Comparison of ENCODE assay signal across 16 mouse cellular contexts in the genomic region with DNA sequence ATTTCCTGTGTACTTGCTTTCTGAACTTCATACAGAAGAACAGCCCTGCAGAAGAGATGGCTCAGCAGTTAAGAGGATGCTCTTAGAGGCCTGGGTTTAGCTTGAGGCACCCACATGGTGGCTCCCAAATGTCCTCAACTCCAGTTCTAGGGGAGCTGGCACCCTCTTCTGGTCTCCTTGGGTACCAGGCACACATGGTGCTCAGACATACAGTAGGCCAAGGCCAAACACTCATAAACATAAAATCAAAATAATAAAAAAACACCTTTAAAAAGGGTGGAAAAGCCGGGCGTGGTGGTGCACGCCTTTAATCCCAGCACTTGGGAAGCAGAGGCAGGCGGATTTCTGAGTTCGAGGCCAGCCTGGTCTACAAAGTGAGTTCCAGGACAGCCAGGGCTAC. TPM values are rescaled to one million over a fixed set of nuclear protein-coding genes. Genes with fewer than 3 reads are reported as not detected.
DNase-seq lines count a peak whose midpoint lies in the region; ATAC-seq and TF ChIP-seq lines count a peak whose summit lies in the region.
"Had no signal": no experiment of that assay in that cellular context is flagged by ENCODE, and none has a peak within 500 bp of the region (broad histone marks: within the 10 kb centered on the region; RNA-seq: fewer than 3 reads in every experiment).

No protein-coding gene starts in this region.

- ATAC-seq in midbrain, embryonic 16.5 days = no peak
- no peak for ATAC-seq in forebrain, embryonic 14.5 days

- no peak overlapping the region for H3K9ac ChIP-seq in midbrain, embryonic 16.5 days (ENCODE audit: low read depth, low read length)
- H3K9ac ChIP-seq in forebrain, embryonic 14.5 days (ENCODE audit: low read length) = 0 out of 2 replicates have a peak overlapping the region, but pooled peaks have one; percentile 13
- H3K9ac ChIP-seq: liver, embryonic 15.5 days had no signal

- peaks cover 30% of the 10 kb centered on the region for H3K36me3 ChIP-seq in midbrain, embryonic 10.5 days
- H3K36me3 ChIP-seq in midbrain, embryonic 16.5 days (ENCODE audit: control insufficient read depth, insufficient read depth, low read length) = no peaks in the 10 kb centered on the region
- no peaks in the 10 kb centered on the region for H3K36me3 ChIP-seq in forebrain, embryonic 14.5 days (ENCODE audit: control insufficient read depth, insufficient read depth, low read length)
- no peaks in the 10 kb centered on the region for H3K36me3 ChIP-seq in myocyte (ENCODE audit: control insufficient read depth, insufficient read depth)
- H3K36me3 ChIP-seq: liver, embryonic 15.5 days had no signal

- peaks cover 49% of the 10 kb centered on the region for H3K4me1 ChIP-seq in midbrain, embryonic 10.5 days
- H3K4me1 ChIP-seq in midbrain, embryonic 16.5 days (ENCODE audit: control insufficient read depth, insufficient read depth, low read length) = peaks cover 4% of the 10 kb centered on the region
- peaks cover 8% of the 10 kb centered on the region; the same call in 1 of the 2 replicates for H3K4me1 ChIP-seq in forebrain, embryonic 14.5 days (ENCODE audit: control insufficient read depth, insufficient read depth, low read length)

- peak overlapping the region; percentile 58 for H3K4me3 ChIP-seq in midbrain, embryonic 10.5 days
- H3K4me3 ChIP-seq in midbrain, embryonic 16.5 days (ENCODE audit: low read depth, low read length) = no peak overlapping the region
- peak overlapping the region; percentile 16; the same call in 1 of the 2 replicates for H3K4me3 ChIP-seq in forebrain, embryonic 14.5 days (ENCODE audit: low read depth, low read length)
- no peak overlapping the region for H3K4me3 ChIP-seq in myocyte
- H3K4me3 ChIP-seq: erythroblast, embryonic 14.5 days; liver, embryonic 15.5 days had no signal

- no peaks in the 10 kb centered on the region; the same call in 1 of the 2 replicates for H3K9me3 ChIP-seq in midbrain, embryonic 10.5 days (replicated peaks)
- H3K9me3 ChIP-seq in midbrain, embryonic 16.5 days (replicated peaks; ENCODE audit: control insufficient read depth, low read length, poor library complexity, severe bottlenecking) = no peaks in the 10 kb centered on the region
- H3K9me3 ChIP-seq in forebrain, embryonic 14.5 days (replicated peaks; ENCODE audit: control insufficient read depth, low read length) = no peaks in the 10 kb centered on the region
- H3K9me3 ChIP-seq: liver, embryonic 15.5 days had no signal

- no peak overlapping the region for H3K4me2 ChIP-seq in midbrain, embryonic 16.5 days (ENCODE audit: low read length)
- peak overlapping the region; percentile 58 for H3K4me2 ChIP-seq in forebrain, embryonic 14.5 days (ENCODE audit: low read length)
- H3K4me2 ChIP-seq in myocyte (ENCODE audit: low read depth) = peak overlapping the region; percentile 40
- H3K4me2 ChIP-seq: liver, embryonic 15.5 days had no signal

- WGBS in midbrain, embryonic 10.5 days = 77% methylated on average over 5 of the region's 5 CpGs
- 80% methylated on average over 5 of the region's 5 CpGs for WGBS in midbrain, embryonic 16.5 days
- WGBS in forebrain, embryonic 14.5 days = 83% methylated on average over 5 of the region's 5 CpGs

- peak overlapping the region; percentile 94 for H3K27ac ChIP-seq in midbrain, embryonic 10.5 days (replicated peaks)
- no peak overlapping the region for H3K27ac ChIP-seq in midbrain, embryonic 16.5 days (ENCODE audit: low read length)
- H3K27ac ChIP-seq in forebrain, embryonic 14.5 days (ENCODE audit: low read depth, low read length) = no peak overlapping the region
- H3K27ac ChIP-seq: liver, embryonic 15.5 days had no signal

- intact Hi-C loops in heart, postnatal 25 days (cut with DNase I) = no loop called here

- no peak for TF ChIP-seq POLR2A in myocyte (IDR thresholded peaks at IDR 0.05; ENCODE audit: insufficient read length, low read depth)

- no peak overlapping the region for H3ac ChIP-seq in myocyte (ENCODE audit: control insufficient read depth, insufficient read length)

- peak; percentile 73 for DNase-seq in heart, adult 11 months
- DNase-seq in heart, postnatal 25 days (ENCODE audit: low spot score) = no peak
- DNase-seq in midbrain, embryonic 10.5 days (ENCODE audit: low spot score) = no peak
- no peak for DNase-seq in forebrain, embryonic 14.5 days (ENCODE audit: low spot score)
- DNase-seq in spleen, postnatal 4 days (ENCODE audit: low spot score in 2 of 2) = no peak
- no peak for DNase-seq in embryo, embryonic 10.5 days (ENCODE audit: low spot score)
- DNase-seq: cerebellum, postnatal 36 days; heart, postnatal 36 days; kidney, postnatal 14 days; thymus, postnatal 25 days had no signal

- H3K27me3 ChIP-seq in midbrain, embryonic 10.5 days (ENCODE audit: low read depth, poor library complexity, severe bottlenecking) = no peaks in the 10 kb centered on the region
- H3K27me3 ChIP-seq in midbrain, embryonic 16.5 days (ENCODE audit: control insufficient read depth, insufficient read depth, low read depth, low read length) = no peaks in the 10 kb centered on the region
- H3K27me3 ChIP-seq in forebrain, embryonic 14.5 days (replicated peaks; ENCODE audit: control insufficient read depth, insufficient read depth, low read length) = no peaks in the 10 kb centered on the region
- H3K27me3 ChIP-seq in myocyte (ENCODE audit: control insufficient read depth, insufficient read depth, insufficient read length) = no peaks in the 10 kb centered on the region
- H3K27me3 ChIP-seq: liver, embryonic 15.5 days had no signal

- H3K79me2 ChIP-seq in myocyte (ENCODE audit: control insufficient read depth, insufficient read depth) = peaks cover 3% of the 10 kb centered on the region

TF ChIP-seq in myocyte, 11 proteins besides CTCF, POLR2A, EP300 and RAD21:
- no peak for TF ChIP-seq E2F4 (IDR thresholded peaks at IDR 0.05; ENCODE audit: insufficient read depth)
- no peak for TF ChIP-seq TCF12 (IDR thresholded peaks at IDR 0.05; ENCODE audit: insufficient read depth, poor library complexity, severe bottlenecking)
- TF ChIP-seq USF1 (IDR thresholded peaks at IDR 0.05; ENCODE audit: low read depth) = no peak
- TF ChIP-seq SRF (IDR thresholded peaks at IDR 0.05; ENCODE audit: control insufficient read depth, insufficient read length, low read depth) = no peak
- no peak for TF ChIP-seq POLR2AphosphoS2 (IDR thresholded peaks at IDR 0.05; ENCODE audit: insufficient read length, low read depth)
- TF ChIP-seq MYOG (IDR thresholded peaks at IDR 0.05; ENCODE audit: control insufficient read depth in 1 of 3, insufficient read depth in 1 of 3, insufficient read length in 2 of 3, low read depth in 2 of 3) = no peak
- no peak for TF ChIP-seq REST (IDR thresholded peaks at IDR 0.05; ENCODE audit: insufficient read depth, insufficient read length)
- TF ChIP-seq CEBPB (IDR thresholded peaks at IDR 0.05; ENCODE audit: insufficient read depth, poor library complexity, severe bottlenecking) = no peak
- TF ChIP-seq MAX (IDR thresholded peaks at IDR 0.05; ENCODE audit: low read depth) = no peak
- TF ChIP-seq MYOD1 (IDR thresholded peaks at IDR 0.05; ENCODE audit: control insufficient read depth in 1 of 3, insufficient read length in 2 of 3, low read depth in 2 of 3) = no peak

RNA-seq across cellular contexts. Expression of gene Fank1, which starts 17.9 kb away (rescaled TPM):
- not detected for total RNA-seq in heart, postnatal 25 days (2021)
- polyA plus RNA-seq in midbrain, embryonic 10.5 days (2016; fragmentation: Nextera tagmentation; extraction: Ambion mirVana) = 1.4 and 1.7 TPM in 2 replicates
- polyA plus RNA-seq in midbrain, embryonic 16.5 days (2015; fragmentation: Nextera tagmentation; extraction: Ambion mirVana) = 5.2 and 7.9 TPM in 2 replicates
- 4.2 and 4.5 TPM in 2 replicates for polyA plus RNA-seq in forebrain, embryonic 14.5 days (2014; fragmentation: Nextera tagmentation; extraction: Ambion mirVana)
- polyA plus RNA-seq in myocyte (2012; fragmentation: generic; extraction: Trizol) = 0.14 TPM
- total RNA-seq: granulocyte monocyte progenitor cell, adult 5-6 weeks; heart, postnatal 36 days had no signal
- polyA plus RNA-seq: erythroblast, embryonic 14.5 days; liver, embryonic 15.5 days; spleen, adult 2 months had no signal

RNA-seq across cellular contexts. Expression of gene Dhx32, which starts 23.8 kb away (rescaled TPM):
- total RNA-seq in heart, postnatal 25 days (2021) = 10 to 100 TPM; 33.7 to 35.7 TPM
- polyA plus RNA-seq in midbrain, embryonic 10.5 days (2016; fragmentation: Nextera tagmentation; extraction: Ambion mirVana) = 79.2 and 81.1 TPM in 2 replicates
- polyA plus RNA-seq in midbrain, embryonic 16.5 days (2015; fragmentation: Nextera tagmentation; extraction: Ambion mirVana) = 43.2 and 46.3 TPM in 2 replicates
- 55.1 and 56.9 TPM in 2 replicates for polyA plus RNA-seq in forebrain, embryonic 14.5 days (2014; fragmentation: Nextera tagmentation; extraction: Ambion mirVana)
- 31.9 TPM for polyA plus RNA-seq in myocyte (2012; fragmentation: generic; extraction: Trizol)

RNA-seq across cellular contexts. Expression of gene Uros, which starts 48.8 kb away (rescaled TPM):
- 10 to 100 TPM; 19.5 to 20.3 TPM for total RNA-seq in heart, postnatal 25 days (2021)
- 37.2 and 38.7 TPM in 2 replicates for polyA plus RNA-seq in midbrain, embryonic 10.5 days (2016; fragmentation: Nextera tagmentation; extraction: Ambion mirVana)
- 55.7 and 56.7 TPM in 2 replicates for polyA plus RNA-seq in midbrain, embryonic 16.5 days (2015; fragmentation: Nextera tagmentation; extraction: Ambion mirVana)
- 62.6 TPM in 2 replicates for polyA plus RNA-seq in forebrain, embryonic 14.5 days (2014; fragmentation: Nextera tagmentation; extraction: Ambion mirVana)
- 22.3 TPM for polyA plus RNA-seq in myocyte (2012; fragmentation: generic; extraction: Trizol)

RNA-seq across cellular contexts. Expression of gene Bccip, which starts 49.6 kb away (rescaled TPM):
- total RNA-seq in heart, postnatal 25 days (2021) = 10 to 100 TPM; 46.5 to 57.3 TPM
- 167 and 188 TPM in 2 replicates for polyA plus RNA-seq in midbrain, embryonic 10.5 days (2016; fragmentation: Nextera tagmentation; extraction: Ambion mirVana)
- 89.8 and 93.0 TPM in 2 replicates for polyA plus RNA-seq in midbrain, embryonic 16.5 days (2015; fragmentation: Nextera tagmentation; extraction: Ambion mirVana)
- polyA plus RNA-seq in forebrain, embryonic 14.5 days (2014; fragmentation: Nextera tagmentation; extraction: Ambion mirVana) = 108 and 113 TPM in 2 replicates
- 58.2 TPM for polyA plus RNA-seq in myocyte (2012; fragmentation: generic; extraction: Trizol)

Comparison
In these comparisons a context has a peak if more than half of its experiments do, and no peak if none do; other contexts are left out.
1. H3K4me3 ChIP-seq: peak in midbrain, embryonic 10.5 days (single experiment) and forebrain, embryonic 14.5 days (single experiment); none in midbrain, embryonic 16.5 days (single experiment) and myocyte (single experiment).